ENCODE assay signal across 13 mouse cellular contexts in the genomic region with DNA sequence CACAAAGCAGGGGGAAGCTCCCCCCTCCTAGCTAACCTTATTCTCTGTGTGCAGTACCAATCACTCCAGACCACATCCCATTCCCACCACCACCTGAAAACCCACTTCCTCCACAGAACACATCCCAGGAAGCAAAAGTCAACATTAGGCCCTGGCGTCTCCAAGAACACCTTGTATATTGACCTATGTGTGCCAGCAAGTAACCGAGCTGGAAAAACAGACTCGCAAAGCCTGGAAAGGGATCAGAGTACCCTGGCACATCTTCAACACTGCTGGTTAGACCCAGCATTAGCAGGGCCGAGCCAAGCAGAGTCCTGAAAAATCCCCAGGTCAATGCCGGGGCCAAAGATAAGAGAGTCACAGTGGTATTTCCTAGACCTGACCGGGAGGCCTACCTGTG. TPM values are rescaled to one million over a fixed set of nuclear protein-coding genes. Genes with fewer than 3 reads are reported as not detected.
DNase-seq lines count a peak whose midpoint lies in the region; ATAC-seq and TF ChIP-seq lines count a peak whose summit lies in the region.
"Had no signal": no experiment of that assay in that cellular context is flagged by ENCODE, and none has a peak within 500 bp of the region (broad histone marks: within the 10 kb centered on the region; RNA-seq: fewer than 3 reads in every experiment).

No protein-coding gene starts in this region.

- no peak overlapping the region for H3K4me2 ChIP-seq in lung, embryonic 15.5 days
- H3K4me2 ChIP-seq in stomach, postnatal 0 days (replicated peaks; ENCODE audit: low read depth) = no peak overlapping the region
- no peak overlapping the region for H3K4me2 ChIP-seq in midbrain, embryonic 14.5 days (ENCODE audit: low read length)

- ATAC-seq in lung, embryonic 15.5 days (ENCODE audit: borderline replicate concordance, extremely low read depth, low FRiP score, low TSS enrichment) = no peak
- peak; percentile 55; the same call in 1 of the 2 replicates for ATAC-seq in stomach, postnatal 0 days (ENCODE audit: low FRiP score, low TSS enrichment)
- ATAC-seq in midbrain, embryonic 14.5 days (ENCODE audit: low FRiP score, low TSS enrichment) = no peak
- ATAC-seq: activated CD4-positive, CD25-positive, alpha-beta regulatory T cell, adult 4 months; inflammation-experienced regulatory T-cells, adult 6 months had no signal

- H3K27ac ChIP-seq in lung, embryonic 15.5 days = peak overlapping the region; percentile 58
- 0 out of 2 replicates have a peak overlapping the region, but pooled peaks have one; percentile 24 for H3K27ac ChIP-seq in stomach, postnatal 0 days (replicated peaks)
- H3K27ac ChIP-seq in hindbrain, embryonic 10.5 days = no peak overlapping the region
- H3K27ac ChIP-seq in midbrain, embryonic 14.5 days (replicated peaks; ENCODE audit: low read depth, low read length) = no peak overlapping the region

- H3K36me3 ChIP-seq in lung, embryonic 15.5 days = no peaks in the 10 kb centered on the region
- H3K36me3 ChIP-seq in stomach, postnatal 0 days (ENCODE audit: control insufficient read depth, insufficient read depth, low read length) = no peaks in the 10 kb centered on the region
- no peaks in the 10 kb centered on the region for H3K36me3 ChIP-seq in hindbrain, embryonic 10.5 days
- no peaks in the 10 kb centered on the region for H3K36me3 ChIP-seq in midbrain, embryonic 14.5 days (ENCODE audit: control insufficient read depth, insufficient read depth, low read length)

- 51% methylated on average over 6 of the region's 6 CpGs for WGBS in lung, embryonic 15.5 days
- 63% methylated on average over 6 of the region's 6 CpGs for WGBS in stomach, postnatal 0 days
- WGBS in hindbrain, embryonic 10.5 days = 90% methylated on average over 6 of the region's 6 CpGs
- 92% methylated on average over 6 of the region's 6 CpGs for WGBS in midbrain, embryonic 14.5 days

- no peak overlapping the region for H3K9ac ChIP-seq in lung, embryonic 15.5 days
- H3K9ac ChIP-seq in stomach, postnatal 0 days (ENCODE audit: low read length) = no peak overlapping the region
- H3K9ac ChIP-seq in midbrain, embryonic 14.5 days (replicated peaks; ENCODE audit: low read length) = no peak overlapping the region

- DNase-seq in kidney, adult 18-20 months = peak; percentile 70
- no peak for DNase-seq in kidney, postnatal 4 days
- no peak for DNase-seq in lung, postnatal 4 days
- peak; percentile 51 for DNase-seq in gonadal fat pad, adult 2 months (ENCODE audit: low read depth)
- DNase-seq in stomach, postnatal 0 days (ENCODE audit: low spot score) = peak; percentile 51
- DNase-seq in hindbrain, embryonic 10.5 days (ENCODE audit: low spot score) = no peak
- DNase-seq in midbrain, embryonic 14.5 days = no peak
- DNase-seq: heart, postnatal 4 days; right cerebral cortex, adult 18-20 months; thymus, adult 2 months had no signal

- peaks cover 28% of the 10 kb centered on the region for H3K4me1 ChIP-seq in lung, embryonic 15.5 days
- H3K4me1 ChIP-seq in stomach, postnatal 0 days (replicated peaks; ENCODE audit: control insufficient read depth, insufficient read depth) = peaks cover 6% of the 10 kb centered on the region
- H3K4me1 ChIP-seq in hindbrain, embryonic 10.5 days (replicated peaks) = peaks cover 19% of the 10 kb centered on the region
- H3K4me1 ChIP-seq in midbrain, embryonic 14.5 days (ENCODE audit: control insufficient read depth, insufficient read depth, low read length) = peaks cover 15% of the 10 kb centered on the region

- no peak overlapping the region for H3K4me3 ChIP-seq in lung, embryonic 15.5 days
- H3K4me3 ChIP-seq in stomach, postnatal 0 days (ENCODE audit: low read depth, low read length) = no peak overlapping the region
- H3K4me3 ChIP-seq in hindbrain, embryonic 10.5 days = no peak overlapping the region
- H3K4me3 ChIP-seq in midbrain, embryonic 14.5 days (replicated peaks; ENCODE audit: low read depth, low read length) = no peak overlapping the region

- no peaks in the 10 kb centered on the region for H3K27me3 ChIP-seq in lung, embryonic 15.5 days
- no peaks in the 10 kb centered on the region for H3K27me3 ChIP-seq in stomach, postnatal 0 days (ENCODE audit: control insufficient read depth, insufficient read depth, low read length)
- H3K27me3 ChIP-seq in hindbrain, embryonic 10.5 days (ENCODE audit: insufficient read depth, poor library complexity, severe bottlenecking) = peaks cover 3% of the 10 kb centered on the region; the same call in 1 of the 2 replicates
- H3K27me3 ChIP-seq in midbrain, embryonic 14.5 days (ENCODE audit: control insufficient read depth, insufficient read depth, low read length) = no peaks in the 10 kb centered on the region

- no peak for TF ChIP-seq EP300 in stomach, postnatal 0 days (optimal IDR thresholded peaks at IDR 0.05)

- H3K9me3 ChIP-seq in lung, embryonic 15.5 days = no peaks in the 10 kb centered on the region
- H3K9me3 ChIP-seq in stomach, postnatal 0 days (ENCODE audit: control insufficient read depth, low read length) = no peaks in the 10 kb centered on the region
- H3K9me3 ChIP-seq in hindbrain, embryonic 10.5 days = no peaks in the 10 kb centered on the region
- no peaks in the 10 kb centered on the region for H3K9me3 ChIP-seq in midbrain, embryonic 14.5 days (ENCODE audit: control insufficient read depth, low read length)

- no peak for TF ChIP-seq CTCF in stomach, postnatal 0 days (IDR thresholded peaks at IDR 0.05; ENCODE audit: low read depth)

RNA-seq across cellular contexts. Expression of gene Ptprj, which starts 58.0 kb away (rescaled TPM):
- 3.4 TPM in 2 replicates for polyA plus RNA-seq in lung, embryonic 15.5 days (2015; fragmentation: Nextera tagmentation; extraction: Ambion mirVana)
- polyA plus RNA-seq in gonadal fat pad, adult 2 months (2012; rRNA removed) = 11.8 and 17.0 TPM in 2 replicates
- polyA plus RNA-seq in stomach, postnatal 0 days (2015; fragmentation: Nextera tagmentation; extraction: Ambion mirVana) = 2.1 and 2.2 TPM in 2 replicates
- polyA plus RNA-seq in hindbrain, embryonic 10.5 days (2016; fragmentation: Nextera tagmentation; extraction: Ambion mirVana) = 1.5 and 1.6 TPM in 2 replicates
- 7.1 and 7.2 TPM in 2 replicates for polyA plus RNA-seq in midbrain, embryonic 14.5 days (2014; fragmentation: Nextera tagmentation; extraction: Ambion mirVana)

Comparison
In these comparisons a context has a peak if more than half of its experiments do, and no peak if none do; other contexts are left out.
1. DNase-seq: peak in kidney, adult 18-20 months (single experiment), gonadal fat pad, adult 2 months (single experiment) and stomach, postnatal 0 days (single experiment); none in kidney, postnatal 4 days (0 of 2), lung, postnatal 4 days (0 of 2), hindbrain, embryonic 10.5 days (single experiment) and midbrain, embryonic 14.5 days (single experiment).
2. H3K27ac ChIP-seq: peak in lung, embryonic 15.5 days (single experiment) and stomach, postnatal 0 days (single experiment); none in hindbrain, embryonic 10.5 days (single experiment) and midbrain, embryonic 14.5 days (single experiment).